Mouse (Mus musculus): ENCODE measurements at regions not wholly inside any gene's neighbourhood (a gene's known extent, or its start where the extent isn't known, plus 50 kb on each side); places are given as distances from the start of the nearest gene placed in this dataset.
A peak's percentile ranks its signal among the peaks of the same experiment; 100 is the strongest.

DNA sequence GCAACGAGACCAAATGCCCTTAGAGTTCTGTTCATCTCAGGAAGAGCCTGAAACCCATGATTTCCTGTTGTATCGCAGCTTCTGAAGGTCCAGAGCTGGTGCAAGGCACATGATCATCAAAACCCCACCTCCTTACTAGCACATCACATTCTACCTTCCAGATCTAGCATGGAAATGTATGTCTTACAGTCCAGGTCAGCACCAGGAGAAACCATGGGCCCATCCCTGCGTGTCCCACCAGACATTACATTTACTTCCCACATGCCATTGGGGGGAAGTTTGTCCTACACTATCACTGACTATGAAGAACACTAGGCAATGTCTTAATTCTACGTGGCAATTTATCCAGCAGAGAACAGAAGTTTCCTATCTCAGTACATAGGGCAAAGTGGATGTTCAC, 197.0 kb upstream of the Jun start:
- TF ChIP-seq POLR2A (IDR thresholded peaks at IDR 0.05; ENCODE audit: low read depth, low read length) = no peak
- TF ChIP-seq CTCF (IDR thresholded peaks at IDR 0.05; ENCODE audit: extremely low read depth, insufficient read length, insufficient replicate concordance, low read depth, low read length) = no peak
- Histone ChIP-seq H3K36me3 (ENCODE audit: control insufficient read depth, insufficient read depth, low read length) (no peaks in the 10 kb centered on the region), H3K4me3 (ENCODE audit: low read depth, low read length) (no peak overlapping the region), H3K27ac (ENCODE audit: insufficient read depth, low read depth, low read length) (no peak overlapping the region), H3K27me3 (ENCODE audit: control insufficient read depth, insufficient read depth, low read length) (no peaks in the 10 kb centered on the region), H3K4me1 (ENCODE audit: control insufficient read depth, insufficient read depth, insufficient read length, low read length) (no peaks in the 10 kb centered on the region)
- 88% methylated on average over 4 of the region's 4 CpGs for WGBS

DNA sequence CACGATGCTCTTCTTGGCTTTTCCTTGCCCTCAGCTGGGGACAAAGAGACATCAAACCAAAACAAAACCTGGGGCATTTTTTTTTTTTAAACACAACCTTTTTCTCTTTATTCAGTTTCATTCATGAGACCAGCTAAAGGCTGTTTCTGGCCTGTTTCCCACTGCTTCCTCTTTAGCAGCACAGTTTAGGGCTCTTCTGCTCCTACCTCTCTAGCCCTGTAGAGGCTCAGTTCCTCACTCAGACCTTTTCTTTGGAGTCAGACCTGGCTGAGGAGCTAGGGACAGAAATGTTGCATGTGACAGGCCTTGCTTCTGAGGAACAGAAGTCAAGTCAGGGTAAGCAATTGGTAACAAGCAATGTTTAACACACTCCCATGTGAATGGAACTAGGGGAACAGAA, 198.1 kb upstream of the Jun start:
- H3K4me3 ChIP-seq (ENCODE audit: low read depth, low read length) = no peak overlapping the region
- no peak overlapping the region for H3K27ac ChIP-seq (ENCODE audit: insufficient read depth, low read depth, low read length)
- TF ChIP-seq CTCF (IDR thresholded peaks at IDR 0.05; ENCODE audit: extremely low read depth, insufficient read length, insufficient replicate concordance, low read depth, low read length) = no peak
- no peak for TF ChIP-seq POLR2A (IDR thresholded peaks at IDR 0.05; ENCODE audit: low read depth, low read length)
- no peaks in the 10 kb centered on the region for H3K36me3 ChIP-seq (ENCODE audit: control insufficient read depth, insufficient read depth, low read length)
- 66% methylated on average over 1 of the region's 1 CpGs for WGBS
- H3K27me3 ChIP-seq (ENCODE audit: control insufficient read depth, insufficient read depth, low read length) = no peaks in the 10 kb centered on the region
- H3K4me1 ChIP-seq (ENCODE audit: control insufficient read depth, insufficient read depth, insufficient read length, low read length) = no peaks in the 10 kb centered on the region

- Histone ChIP-seq H3K4me1 (ENCODE audit: control insufficient read depth, insufficient read depth, insufficient read length, low read length) (no peaks in the 10 kb centered on the region), H3K27ac (ENCODE audit: insufficient read depth, low read depth, low read length) (no peak overlapping the region), H3K4me3 (ENCODE audit: low read depth, low read length) (no peak overlapping the region), H3K36me3 (ENCODE audit: control insufficient read depth, insufficient read depth, low read length) (no peaks in the 10 kb centered on the region), H3K27me3 (ENCODE audit: control insufficient read depth, insufficient read depth, low read length) (no peaks in the 10 kb centered on the region)
- TF ChIP-seq POLR2A (IDR thresholded peaks at IDR 0.05; ENCODE audit: low read depth, low read length) (no peak), CTCF (IDR thresholded peaks at IDR 0.05; ENCODE audit: extremely low read depth, insufficient read length, insufficient replicate concordance, low read depth, low read length) (no peak)
These were observed 217.7 kb upstream of the Jun start for GRCm38 (mm10) chr4:95269766-95270165.

GRCm38 (mm10) chr4:95270389-95270788, 218.4 kb upstream of the Jun start:
- no peaks in the 10 kb centered on the region for H3K27me3 ChIP-seq (ENCODE audit: control insufficient read depth, insufficient read depth, low read length)
- H3K4me1 ChIP-seq (ENCODE audit: control insufficient read depth, insufficient read depth, insufficient read length, low read length) = no peaks in the 10 kb centered on the region
- TF ChIP-seq POLR2A (IDR thresholded peaks at IDR 0.05; ENCODE audit: low read depth, low read length) (no peak), CTCF (IDR thresholded peaks at IDR 0.05; ENCODE audit: extremely low read depth, insufficient read length, insufficient replicate concordance, low read depth, low read length) (no peak)
- H3K36me3 ChIP-seq (ENCODE audit: control insufficient read depth, insufficient read depth, low read length) = no peaks in the 10 kb centered on the region
- WGBS = 51% methylated on average over 1 of the region's 1 CpGs
- no peak overlapping the region for H3K4me3 ChIP-seq (ENCODE audit: low read depth, low read length)
- no peak overlapping the region for H3K27ac ChIP-seq (ENCODE audit: insufficient read depth, low read depth, low read length)

DNA sequence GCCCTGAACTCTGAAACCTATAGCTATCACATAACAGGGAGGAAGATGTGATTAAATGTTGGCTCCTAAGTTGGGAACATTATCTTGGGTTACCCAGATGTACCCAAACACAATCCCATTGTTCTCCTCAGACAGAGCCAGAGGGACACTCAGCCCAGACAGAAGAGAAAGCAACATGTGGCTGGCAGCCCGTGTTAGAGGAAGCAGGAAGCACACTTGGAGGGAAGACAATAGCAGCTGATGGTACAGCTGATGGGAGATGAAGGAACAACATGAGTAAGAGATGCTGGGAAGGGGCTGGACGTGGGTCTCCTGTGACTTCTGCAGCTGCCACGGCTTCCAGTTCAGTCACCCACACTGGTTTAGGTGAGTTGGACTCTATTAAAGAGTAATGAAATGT, 224.2 kb upstream of the Jun start:
- no peaks in the 10 kb centered on the region for H3K27me3 ChIP-seq (ENCODE audit: control insufficient read depth, insufficient read depth, low read length)
- no peak overlapping the region for H3K4me3 ChIP-seq (ENCODE audit: low read depth, low read length)
- H3K36me3 ChIP-seq (ENCODE audit: control insufficient read depth, insufficient read depth, low read length) = no peaks in the 10 kb centered on the region
- TF ChIP-seq POLR2A (IDR thresholded peaks at IDR 0.05; ENCODE audit: low read depth, low read length) (no peak), CTCF (IDR thresholded peaks at IDR 0.05; ENCODE audit: extremely low read depth, insufficient read length, insufficient replicate concordance, low read depth, low read length) (no peak)
- no peak overlapping the region for H3K27ac ChIP-seq (ENCODE audit: insufficient read depth, low read depth, low read length)
- H3K4me1 ChIP-seq (ENCODE audit: control insufficient read depth, insufficient read depth, insufficient read length, low read length) = peaks cover 7% of the 10 kb centered on the region
- 63% methylated on average over 3 of the region's 3 CpGs for WGBS

DNA sequence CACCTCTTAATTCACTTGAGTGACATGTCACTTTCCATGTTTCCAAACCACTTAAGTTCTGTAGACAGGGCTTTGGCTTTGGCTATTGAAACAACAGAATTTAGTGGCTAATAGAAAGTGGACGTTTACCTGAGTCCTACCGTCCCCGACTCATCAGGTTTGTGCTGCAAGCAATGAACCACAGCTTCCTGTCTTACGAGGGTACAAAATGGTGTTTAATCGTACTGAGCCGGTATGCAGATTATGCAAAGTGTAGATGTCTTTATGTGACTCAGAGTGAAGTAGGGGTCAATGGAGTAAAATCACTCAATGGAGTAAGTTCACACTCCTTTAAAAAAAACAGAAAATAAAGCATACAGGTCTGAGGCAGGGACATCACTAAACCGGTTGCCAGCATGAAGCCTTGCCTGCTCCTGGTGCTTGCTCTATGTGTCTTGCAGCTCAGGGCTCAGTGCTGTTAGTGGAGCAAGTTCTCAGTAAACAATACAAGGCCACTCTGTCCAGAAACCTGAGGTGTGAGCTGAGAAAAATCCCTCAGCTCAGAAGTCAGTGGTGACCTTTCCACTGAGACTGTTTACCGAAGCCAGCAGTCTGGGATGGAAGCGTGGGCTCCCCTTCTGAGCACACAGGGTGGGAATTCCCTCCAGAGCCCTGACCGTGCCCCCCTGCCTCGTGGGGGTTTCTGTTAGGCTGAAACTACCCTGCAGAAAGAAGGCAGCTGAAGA, 226.1 kb upstream of the Jun start:
- no peak for TF ChIP-seq CTCF (IDR thresholded peaks at IDR 0.05; ENCODE audit: extremely low read depth, insufficient read length, insufficient replicate concordance, low read depth, low read length)
- TF ChIP-seq POLR2A (IDR thresholded peaks at IDR 0.05; ENCODE audit: low read depth, low read length) = no peak
- 50% methylated on average over 11 of the region's 11 CpGs for WGBS
- H3K36me3 ChIP-seq (ENCODE audit: control insufficient read depth, insufficient read depth, low read length) = no peaks in the 10 kb centered on the region
- H3K4me1 ChIP-seq (ENCODE audit: control insufficient read depth, insufficient read depth, insufficient read length, low read length) = peaks cover 7% of the 10 kb centered on the region
- H3K27ac ChIP-seq (ENCODE audit: insufficient read depth, low read depth, low read length) = peak overlapping the region; percentile 5; the same call in 1 of the 2 replicates
- no peaks in the 10 kb centered on the region for H3K27me3 ChIP-seq (ENCODE audit: control insufficient read depth, insufficient read depth, low read length)
- H3K4me3 ChIP-seq (ENCODE audit: low read depth, low read length) = no peak overlapping the region

GRCm38 (mm10) chr4:95278714-95279095, 226.7 kb upstream of the Jun start:
- WGBS = 18% methylated on average over 13 of the region's 13 CpGs
- TF ChIP-seq CTCF (IDR thresholded peaks at IDR 0.05; ENCODE audit: extremely low read depth, insufficient read length, insufficient replicate concordance, low read depth, low read length) = no peak
- TF ChIP-seq POLR2A (IDR thresholded peaks at IDR 0.05; ENCODE audit: low read depth, low read length) = no peak
- no peak overlapping the region for H3K4me3 ChIP-seq (ENCODE audit: low read depth, low read length)
- H3K27ac ChIP-seq (ENCODE audit: insufficient read depth, low read depth, low read length) = peak overlapping the region; percentile 5; the same call in 1 of the 2 replicates
- peaks cover 11% of the 10 kb centered on the region for H3K4me1 ChIP-seq (ENCODE audit: control insufficient read depth, insufficient read depth, insufficient read length, low read length)
- no peaks in the 10 kb centered on the region for H3K36me3 ChIP-seq (ENCODE audit: control insufficient read depth, insufficient read depth, low read length)
- H3K27me3 ChIP-seq (ENCODE audit: control insufficient read depth, insufficient read depth, low read length) = no peaks in the 10 kb centered on the region
